Mouse (Mus musculus): Measurements from ENCODE around the gene Zfp955a. TPM values are rescaled to one million over a fixed set of nuclear protein-coding genes. Genes with fewer than 3 reads are reported as not detected.

The Zfp955a gene
- polyA plus RNA-seq, 1 experiment from 2014 or later: 28.5 TPM

Other genes starting within 250 kb of the Zfp955a start
- gene Zfp763, start 221.7 kb downstream of the Zfp955a start, polyA plus RNA-seq (2014; fragmentation: Nextera tagmentation; extraction: Ambion mirVana): 29.1 and 31.2 TPM in 2 replicates
- not detected in 2 replicates for gene 4921501E09Rik, start 187.1 kb downstream of the Zfp955a start, polyA plus RNA-seq (2014; fragmentation: Nextera tagmentation; extraction: Ambion mirVana)
- gene Zfp563, start 165.8 kb downstream of the Zfp955a start, polyA plus RNA-seq (2014; fragmentation: Nextera tagmentation; extraction: Ambion mirVana): 20.9 and 25.6 TPM in 2 replicates
- 0.47 and 0.58 TPM in 2 replicates for gene Morc2b, start 115.5 kb downstream of the Zfp955a start, polyA plus RNA-seq (2014; fragmentation: Nextera tagmentation; extraction: Ambion mirVana)
- gene Olfr55, start 86.7 kb downstream of the Zfp955a start, polyA plus RNA-seq (2014; fragmentation: Nextera tagmentation; extraction: Ambion mirVana): 0.07 and 0.12 TPM in 2 replicates
- gene Olfr239, start 63.8 kb downstream of the Zfp955a start, polyA plus RNA-seq (2014; fragmentation: Nextera tagmentation; extraction: Ambion mirVana): 0.05 TPM in 1 of 2 replicates, not detected in the other
- 0.08 TPM in 1 of 2 replicates, not detected in the other for gene Olfr1564, start 33.5 kb downstream of the Zfp955a start, polyA plus RNA-seq (2014; fragmentation: Nextera tagmentation; extraction: Ambion mirVana)
- not detected in 2 replicates for gene Olfr63, start 9.5 kb upstream of the Zfp955a start, polyA plus RNA-seq (2014; fragmentation: Nextera tagmentation; extraction: Ambion mirVana)
- gene Zfp955b, start 34.4 kb upstream of the Zfp955a start, polyA plus RNA-seq (2014; fragmentation: Nextera tagmentation; extraction: Ambion mirVana): 17.1 and 17.7 TPM in 2 replicates
- 18.9 and 25.5 TPM in 2 replicates for gene Zfp81, start 103.7 kb upstream of the Zfp955a start, polyA plus RNA-seq (2014; fragmentation: Nextera tagmentation; extraction: Ambion mirVana)
- 12.7 and 13.2 TPM in 2 replicates for gene Zfp101, start 139.5 kb upstream of the Zfp955a start, polyA plus RNA-seq (2014; fragmentation: Nextera tagmentation; extraction: Ambion mirVana)
- gene Actl9, start 177.8 kb upstream of the Zfp955a start, polyA plus RNA-seq (2014; fragmentation: Nextera tagmentation; extraction: Ambion mirVana): not detected in 2 replicates

All from hindbrain, embryonic 14.5 days (tissue).